In genomic region chr7:99268951-99269945, GRCm38 (mm10) we compare ENCODE assay signal across 9 mouse cellular contexts. TPM values are rescaled to one million over a fixed set of nuclear protein-coding genes. Genes with fewer than 3 reads are reported as not detected.
A peak's percentile ranks its signal among the peaks of the same experiment; 100 is the strongest.
DNase-seq lines count a peak whose midpoint lies in the region; ATAC-seq and TF ChIP-seq lines count a peak whose summit lies in the region.
"Had no signal": no experiment of that assay in that cellular context is flagged by ENCODE, and none has a peak within 500 bp of the region (broad histone marks: within the 10 kb centered on the region; RNA-seq: fewer than 3 reads in every experiment).

No protein-coding gene starts in this region.

- H3K27ac ChIP-seq in liver, embryonic 12.5 days, result no peak overlapping the region
- H3K27ac ChIP-seq in liver, postnatal 0 days (ENCODE audit: low read depth), result no peak overlapping the region
- H3K27ac ChIP-seq in brown adipose tissue, adult 24 weeks (replicated peaks; ENCODE audit: low read depth, low read length), result peak overlapping the region; percentile 57
- H3K27ac ChIP-seq in limb, embryonic 12.5 days, result no peak overlapping the region
- no peak overlapping the region for H3K27ac ChIP-seq in small intestine, adult 2 months (ENCODE audit: insufficient read depth, low read depth, low read length)

- no peak for TF ChIP-seq POLR2A in small intestine, adult 2 months (IDR thresholded peaks at IDR 0.05; ENCODE audit: low read depth, low read length)

- H3K9ac ChIP-seq in liver, embryonic 12.5 days, result no peak overlapping the region
- H3K9ac ChIP-seq in liver, postnatal 0 days (replicated peaks), result no peak overlapping the region
- H3K9ac ChIP-seq in limb, embryonic 12.5 days (replicated peaks), result peak overlapping the region; percentile 37; the same call in 1 of the 2 replicates

- no peak for TF ChIP-seq CTCF in liver, postnatal 0 days (IDR thresholded peaks at IDR 0.05; ENCODE audit: low read depth)
- TF ChIP-seq CTCF in small intestine, adult 2 months (IDR thresholded peaks at IDR 0.05; ENCODE audit: extremely low read depth, insufficient read length, insufficient replicate concordance, low read depth, low read length), result no peak

- ATAC-seq in liver, embryonic 12.5 days, result no peak
- no peak for ATAC-seq in liver, postnatal 0 days
- peak; percentile 51 for ATAC-seq in granulocyte monocyte progenitor cell, adult 5-6 weeks (replicated peaks; ENCODE audit: poor library complexity, severe bottlenecking)
- no peak for ATAC-seq in limb, embryonic 12.5 days (ENCODE audit: insufficient number of reproducible peaks, insufficient read depth, low FRiP score, low TSS enrichment, low read depth)

- 7% methylated on average over 38 of the region's 42 CpGs for WGBS in liver, embryonic 12.5 days (ENCODE audit: insufficient replicate concordance)
- 12% methylated on average over 38 of the region's 42 CpGs for WGBS in liver, postnatal 0 days (ENCODE audit: insufficient replicate concordance)
- WGBS in limb, embryonic 12.5 days, result 7% methylated on average over 42 of the region's 42 CpGs
- WGBS in small intestine, adult 2 months, result 11% methylated on average over 42 of the region's 42 CpGs

- TF ChIP-seq EP300 in liver, postnatal 0 days (IDR thresholded peaks at IDR 0.05; ENCODE audit: low read depth), result no peak

- DNase-seq in liver, postnatal 0 days, result no peak
- DNase-seq in frontal cortex, adult 2 months (ENCODE audit: extremely low spot score in 1 of 2, low spot score in 1 of 2), result no peak
- DNase-seq in urinary bladder, postnatal 36 days (ENCODE audit: low spot score in 2 of 2), result no peak

- H3K4me1 ChIP-seq in liver, embryonic 12.5 days, result peaks cover 12% of the 10 kb centered on the region
- peaks cover 7% of the 10 kb centered on the region for H3K4me1 ChIP-seq in liver, postnatal 0 days (ENCODE audit: insufficient read depth)
- H3K4me1 ChIP-seq in brown adipose tissue, adult 24 weeks (ENCODE audit: control insufficient read depth, insufficient read depth, insufficient read length, low read length), result peaks cover 8% of the 10 kb centered on the region
- H3K4me1 ChIP-seq in limb, embryonic 12.5 days (replicated peaks), result peaks cover 26% of the 10 kb centered on the region
- peaks cover 15% of the 10 kb centered on the region for H3K4me1 ChIP-seq in small intestine, adult 2 months (ENCODE audit: control insufficient read depth, insufficient read depth, insufficient read length, low read length)

- no peak overlapping the region; the same call in 1 of the 2 replicates for H3K4me3 ChIP-seq in liver, embryonic 12.5 days
- no peak overlapping the region for H3K4me3 ChIP-seq in liver, postnatal 0 days (ENCODE audit: low read depth, low read length)
- H3K4me3 ChIP-seq in brown adipose tissue, adult 24 weeks (ENCODE audit: insufficient read depth, low read depth, low read length), result peak overlapping the region; percentile 62
- peak overlapping the region; percentile 57 for H3K4me3 ChIP-seq in limb, embryonic 12.5 days (replicated peaks)
- H3K4me3 ChIP-seq in small intestine, adult 2 months (ENCODE audit: low read depth, low read length), result peak overlapping the region; percentile 60
- H3K4me3 ChIP-seq: erythroblast, embryonic 14.5 days had no signal

- H3K9me3 ChIP-seq in liver, embryonic 12.5 days (replicated peaks), result no peaks in the 10 kb centered on the region
- H3K9me3 ChIP-seq in liver, postnatal 0 days (ENCODE audit: low read length), result no peaks in the 10 kb centered on the region
- no peaks in the 10 kb centered on the region for H3K9me3 ChIP-seq in limb, embryonic 12.5 days

- H3K36me3 ChIP-seq in liver, embryonic 12.5 days, result no peaks in the 10 kb centered on the region
- H3K36me3 ChIP-seq in liver, postnatal 0 days (replicated peaks; ENCODE audit: insufficient read depth, low read length), result no peaks in the 10 kb centered on the region
- no peaks in the 10 kb centered on the region for H3K36me3 ChIP-seq in limb, embryonic 12.5 days
- no peaks in the 10 kb centered on the region for H3K36me3 ChIP-seq in small intestine, adult 2 months (ENCODE audit: control insufficient read depth, insufficient read depth, low read length)

- H3K4me2 ChIP-seq in liver, embryonic 12.5 days, result peak overlapping the region; percentile 61
- H3K4me2 ChIP-seq in liver, postnatal 0 days (ENCODE audit: low read depth, low read length), result no peak overlapping the region; the same call in 1 of the 2 replicates
- H3K4me2 ChIP-seq in limb, embryonic 12.5 days, result peak overlapping the region; percentile 95

- H3K27me3 ChIP-seq in liver, embryonic 12.5 days (replicated peaks), result peaks cover 86% of the 10 kb centered on the region
- peaks cover 76% of the 10 kb centered on the region for H3K27me3 ChIP-seq in liver, postnatal 0 days (ENCODE audit: insufficient read depth, low read length)
- peaks cover 61% of the 10 kb centered on the region for H3K27me3 ChIP-seq in limb, embryonic 12.5 days
- peaks cover 28% of the 10 kb centered on the region for H3K27me3 ChIP-seq in small intestine, adult 2 months (ENCODE audit: control insufficient read depth, insufficient read depth, low read length)

RNA-seq across cellular contexts. Expression of gene Map6, which starts 2.0 kb away (rescaled TPM):
- 0.13 and 0.25 TPM in 2 replicates for polyA plus RNA-seq in liver, embryonic 12.5 days (2016; fragmentation: Nextera tagmentation; extraction: Ambion mirVana)
- 0.06 TPM in 2 replicates for polyA plus RNA-seq in liver, postnatal 0 days (2015; fragmentation: Nextera tagmentation; extraction: Ambion mirVana)
- polyA plus RNA-seq in brown adipose tissue, adult 24 weeks (2012; ENCODE audit: insufficient read depth, insufficient read length, missing spikeins), result 9.4 and 18.8 TPM in 2 replicates
- total RNA-seq in granulocyte monocyte progenitor cell, adult 5-6 weeks (2014; fragmentation: Nextera tagmentation), result not detected in 2 replicates
- total RNA-seq in granulocyte monocyte progenitor cell, adult 5-6 weeks (2017), result not detected in 2 replicates
- 4.4 and 4.8 TPM in 2 replicates for polyA plus RNA-seq in limb, embryonic 12.5 days (2016; fragmentation: Nextera tagmentation; extraction: Ambion mirVana)
- 1.1 and 1.2 TPM in 2 replicates for polyA plus RNA-seq in small intestine, adult 2 months (2012; rRNA removed)
- polyA plus RNA-seq in frontal cortex, adult 2 months (2012; rRNA removed), result 69.4 and 77.7 TPM in 2 replicates
- polyA plus RNA-seq: erythroblast, embryonic 14.5 days had no signal

RNA-seq across cellular contexts. Expression of gene Mogat2, which starts 30.8 kb away (rescaled TPM):
- polyA plus RNA-seq in liver, embryonic 12.5 days (2016; fragmentation: Nextera tagmentation; extraction: Ambion mirVana), result 28.8 and 33.9 TPM in 2 replicates
- polyA plus RNA-seq in liver, postnatal 0 days (2015; fragmentation: Nextera tagmentation; extraction: Ambion mirVana), result 3.9 and 4.0 TPM in 2 replicates
- 0.59 and 1.3 TPM in 2 replicates for polyA plus RNA-seq in brown adipose tissue, adult 24 weeks (2012; ENCODE audit: insufficient read depth, insufficient read length, missing spikeins)
- 1.5 and 6.2 TPM in 2 replicates for total RNA-seq in granulocyte monocyte progenitor cell, adult 5-6 weeks (2014; fragmentation: Nextera tagmentation)
- total RNA-seq in granulocyte monocyte progenitor cell, adult 5-6 weeks (2017), result 3.6 and 4.8 TPM in 2 replicates
- 13.5 and 14.0 TPM in 2 replicates for polyA plus RNA-seq in limb, embryonic 12.5 days (2016; fragmentation: Nextera tagmentation; extraction: Ambion mirVana)
- polyA plus RNA-seq in small intestine, adult 2 months (2012; rRNA removed), result 377 and 652 TPM in 2 replicates
- polyA plus RNA-seq in frontal cortex, adult 2 months (2012; rRNA removed), result 0.04 TPM in 1 of 2 replicates, not detected in the other
- polyA plus RNA-seq: erythroblast, embryonic 14.5 days had no signal

Comparison
In these comparisons a context has a peak if more than half of its experiments do, and no peak if none do; other contexts are left out.
1. H3K4me3 ChIP-seq: peak in brown adipose tissue, adult 24 weeks (single experiment), limb, embryonic 12.5 days (single experiment) and small intestine, adult 2 months (single experiment); none in liver, embryonic 12.5 days (single experiment) and liver, postnatal 0 days (single experiment).
2. RNA of gene Mogat2, which starts 30.8 kb away (polyA plus RNA-seq): 377 to 652 TPM in small intestine, adult 2 months; 28.8 to 33.9 TPM in liver, embryonic 12.5 days, 13.5 to 14.0 TPM in limb, embryonic 12.5 days, 3.9 to 4.0 TPM in liver, postnatal 0 days, 0.59 to 1.3 TPM in brown adipose tissue, adult 24 weeks and 0.04 TPM in frontal cortex, adult 2 months; every median in the first group is over 10 times any median in the second.